Mouse (Mus musculus): ENCODE measurements around the gene Insl3.

DNA sequence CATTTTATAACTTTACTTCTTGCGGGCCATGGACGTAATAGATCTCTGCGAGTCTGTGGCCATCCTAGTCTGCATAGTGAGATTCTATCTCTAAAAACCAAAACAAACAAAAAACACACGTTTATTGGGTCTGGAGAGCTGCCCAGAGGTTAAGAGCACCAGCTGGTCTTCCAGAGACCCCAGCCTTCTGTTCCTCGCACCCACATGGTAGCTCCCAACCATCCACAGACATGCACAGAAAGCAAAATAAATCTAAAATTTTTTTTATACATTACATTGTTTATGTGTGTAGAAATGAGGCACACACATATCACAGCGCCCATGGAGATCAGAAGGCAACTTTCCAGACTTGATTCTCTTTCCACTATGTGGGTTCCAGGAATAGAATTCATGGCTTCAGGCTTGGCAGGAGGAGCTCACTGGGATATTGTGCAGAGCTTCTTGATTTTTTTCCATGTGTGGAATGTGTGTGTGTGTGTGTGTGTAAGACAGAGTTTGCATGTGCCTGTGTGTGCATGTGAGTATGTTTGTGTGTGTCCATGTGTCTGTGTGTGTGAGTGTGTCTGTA is 16.8 kb upstream of the Insl3 start:
- TF ChIP-seq CTCF (IDR thresholded peaks at IDR 0.05; ENCODE audit: extremely low read depth, insufficient read depth, insufficient read length, insufficient replicate concordance) (no peak), POLR2A (IDR thresholded peaks at IDR 0.05; ENCODE audit: low read depth, low read length) (no peak)
